Mouse (Mus musculus): ENCODE measurements around the gene U90926.
A peak's percentile ranks its signal among the peaks of the same experiment; 100 is the strongest.

Gene U90926

DNA sequence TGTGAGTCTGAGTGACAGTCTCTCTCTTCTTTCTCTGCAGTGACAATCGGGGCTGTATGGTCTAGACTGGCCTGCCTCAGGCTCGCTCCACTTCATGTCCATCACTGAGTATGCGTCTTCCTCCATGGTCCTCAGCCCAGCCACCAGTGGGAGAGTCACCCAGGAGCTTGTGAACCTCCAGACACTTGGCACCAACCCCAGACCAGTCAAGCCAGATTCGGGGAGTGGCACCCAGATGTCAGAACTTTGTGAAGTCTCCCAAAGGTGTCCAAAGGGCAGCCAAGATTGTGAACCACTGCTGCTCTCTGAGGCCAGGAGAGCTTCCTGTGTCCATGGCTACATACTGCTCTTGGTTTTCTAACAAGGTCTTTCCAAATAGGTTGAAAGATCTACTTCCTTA, 3.0 kb downstream of the U90926 start:
- no peak for DNase-seq

- DNase-seq: no peak
Observed at GRCm38 (mm10) chr5:92210205-92210604, 5.0 kb downstream of the U90926 start.

GRCm38 (mm10) chr5:92206121-92206520, 9.1 kb downstream of the U90926 start:
- DNase-seq: no peak

- no peak for DNase-seq
Observed at GRCm38 (mm10) chr5:92205706-92206105, 9.5 kb downstream of the U90926 start.

- DNase-seq: no peak
Observed at GRCm38 (mm10) chr5:92205184-92205583, 10.0 kb downstream of the U90926 start.

GRCm38 (mm10) chr5:92204162-92205036, 10.8 kb downstream of the U90926 start:
- DNase-seq: no peak

DNA sequence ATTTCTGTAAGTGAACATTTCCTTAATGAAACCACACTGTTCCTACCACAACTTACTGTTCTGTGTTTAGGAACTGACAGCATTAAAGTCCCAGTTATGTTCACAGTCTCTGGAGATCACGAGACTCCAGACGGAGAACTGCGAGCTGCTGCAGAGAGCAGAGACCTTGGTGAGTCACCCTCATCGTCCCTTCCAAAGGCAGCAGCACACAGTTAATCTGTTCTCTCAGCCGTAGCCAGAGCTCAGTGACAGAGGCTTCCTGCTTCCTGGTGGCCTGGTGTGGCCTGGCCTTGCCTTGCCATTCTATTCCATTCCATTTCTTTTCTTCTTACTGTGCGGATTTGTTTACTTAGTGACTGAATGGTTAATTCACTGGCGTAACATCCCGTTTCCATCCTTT, 16.9 kb downstream of the U90926 start:
- no peak for DNase-seq

DNA sequence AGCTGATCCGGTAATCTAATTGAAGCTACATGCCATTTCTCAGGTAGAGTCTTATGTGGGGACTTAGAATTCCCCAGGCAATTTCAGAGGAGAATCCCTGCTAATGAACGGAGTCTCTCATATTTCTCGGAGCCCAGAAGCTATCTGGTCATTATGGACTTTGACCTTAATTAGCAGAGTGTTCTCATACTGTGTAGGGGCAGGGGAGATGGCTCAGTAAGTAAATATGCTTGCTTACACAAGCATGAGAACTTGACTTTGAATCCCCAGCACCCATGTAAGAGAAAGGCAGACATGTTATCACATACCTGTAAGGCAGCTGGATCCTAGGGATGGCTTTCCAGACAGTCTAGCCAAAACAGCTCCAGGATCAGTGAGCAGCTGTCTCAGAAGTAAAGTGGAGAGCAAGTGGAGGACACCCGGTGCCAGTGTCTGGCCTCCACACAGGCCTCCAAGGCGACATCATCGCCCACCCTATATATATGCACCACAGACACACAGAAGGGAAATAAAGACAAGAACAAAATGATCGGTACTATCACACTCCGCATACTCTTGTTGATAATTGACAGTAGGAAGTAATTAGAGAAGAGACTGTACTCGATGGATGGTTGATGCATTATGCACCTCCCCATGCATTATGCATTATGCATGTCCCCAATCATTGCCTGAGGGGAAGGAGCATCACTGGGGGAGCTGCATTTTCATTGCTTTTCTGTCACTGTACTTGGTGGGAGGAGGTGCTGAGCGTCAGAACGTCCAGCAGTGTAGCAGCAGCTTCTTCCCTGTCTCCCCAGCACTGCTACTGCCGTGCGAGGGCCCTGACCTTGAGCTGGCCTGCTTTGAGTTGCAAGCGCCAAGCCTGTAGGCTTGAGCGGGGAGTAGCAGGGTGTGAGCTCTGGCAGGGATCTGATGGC, 18.1 kb downstream of the U90926 start:
- no peak for DNase-seq

GRCm38 (mm10) chr5:92195716-92196115, 19.5 kb downstream of the U90926 start:
- DNase-seq: peak; percentile 56

GRCm38 (mm10) chr5:92188881-92189483, 26.2 kb downstream of the U90926 start:
- DNase-seq: no peak

- no peak for DNase-seq
Observed at GRCm38 (mm10) chr5:92183071-92183830, 32.0 kb downstream of the U90926 start.

DNA sequence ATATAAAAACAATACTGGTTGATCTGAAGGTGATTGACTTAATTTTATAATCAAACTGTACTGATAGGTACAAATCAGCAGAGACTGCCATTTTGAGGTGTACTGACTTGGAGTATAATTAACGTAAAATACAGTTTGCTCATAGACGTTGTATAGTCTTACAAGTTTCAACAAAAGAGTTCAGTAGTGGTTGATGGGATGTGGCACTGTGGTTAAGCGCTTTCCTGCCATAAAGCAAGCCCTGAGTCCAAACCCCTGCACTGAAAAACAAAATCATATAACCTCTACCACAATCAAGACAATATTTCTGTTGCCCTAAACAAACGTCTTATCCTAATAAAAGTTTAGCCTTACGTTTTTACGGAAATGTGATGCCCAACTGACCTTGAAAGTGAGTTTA, 49.2 kb downstream of the U90926 start:
- no peak for DNase-seq

Measured in right cerebral cortex, postnatal 4 days (tissue).